Mouse (Mus musculus) liver, adult 2 months (tissue): ENCODE results near the gene Fam120a.

Experiments
- CTCF ChIP-seq: fragments of 200-500 bp; IDR thresholded peaks from 2 replicates; pipeline ENCODE4 v1.5.1; 2011; ENCODE audit warnings: low read depth, low read length, control low read depth
- POLR2A ChIP-seq: fragments of 200-500 bp; IDR thresholded peaks from 2 replicates; pipeline ENCODE4 v1.6.1; 2011; ENCODE audit warnings: low read length, control low read depth; ENCODE audit not compliant: insufficient read depth; ENCODE audit errors: extremely low read depth

GRCm38 (mm10) chr13:48950600-48951241, 17.1 kb downstream of the Fam120a start:
- no peak for TF ChIP-seq CTCF
- TF ChIP-seq POLR2A, result no peak
